In genomic region chr8:78277411-78277810, GRCm38 (mm10) we compare ENCODE assay signal across 18 mouse cellular contexts.
"Had no signal": no experiment of that assay in that cellular context is flagged by ENCODE, and none has a peak within 500 bp of the region (broad histone marks: within the 10 kb centered on the region; RNA-seq: fewer than 3 reads in every experiment).

No protein-coding gene starts in this region.

- H3K4me2 ChIP-seq: liver, embryonic 11.5 days; liver, embryonic 15.5 days; midbrain, embryonic 12.5 days; neural tube, embryonic 12.5 days had no signal

- DNase-seq: kidney, adult 9 months; kidney, postnatal 36 days; lung, adult 2 months; lung, postnatal 10 days; retina, postnatal 1 day; right cerebral cortex, postnatal 4 days; spleen, adult 18-20 months; thymus, adult 18-20 months; thymus, postnatal 14 days had no signal

- H3K27me3 ChIP-seq: liver, embryonic 15.5 days; megakaryocyte, embryonic 14.5 days; midbrain, embryonic 12.5 days; neural tube, embryonic 12.5 days had no signal

- H3K27ac ChIP-seq: kidney, postnatal 0 days; layer of hippocampus, adult 2 months; limb, embryonic 10.5 days; liver, embryonic 15.5 days; macrophage; midbrain, embryonic 12.5 days; neural tube, embryonic 12.5 days had no signal

- H3K36me3 ChIP-seq: limb, embryonic 10.5 days; liver, embryonic 15.5 days; midbrain, embryonic 12.5 days; neural tube, embryonic 12.5 days had no signal

- H3K4me3 ChIP-seq: layer of hippocampus, adult 2 months; limb, embryonic 10.5 days; liver, embryonic 15.5 days; megakaryocyte, embryonic 14.5 days; midbrain, embryonic 12.5 days; neural tube, embryonic 12.5 days had no signal

- H3K9me3 ChIP-seq: limb, embryonic 10.5 days; liver, embryonic 15.5 days; midbrain, embryonic 12.5 days; neural tube, embryonic 12.5 days had no signal

- H3K4me1 ChIP-seq: liver, embryonic 15.5 days; megakaryocyte, embryonic 14.5 days; midbrain, embryonic 12.5 days; neural tube, embryonic 12.5 days had no signal

- H3K9ac ChIP-seq: liver, embryonic 15.5 days; midbrain, embryonic 12.5 days; neural tube, embryonic 12.5 days had no signal
